Mouse (Mus musculus) CH12.LX (cell line): ENCODE measurements around the gene Mylk3. TPM values are rescaled to one million over a fixed set of nuclear protein-coding genes. Genes with fewer than 3 reads are reported as not detected.

Experiments
- DNase-seq: peaks from one replicate; pipeline ENCODE4 v3.0.0-alpha.2; 2013; ENCODE audit errors: extremely low read depth
- H3K27ac ChIP-seq: 2 replicates; pipeline ENCODE4 v1.5.1; 2012; ENCODE audit warnings: low read depth, mild to moderate bottlenecking, control low read depth, moderate library complexity; ENCODE audit not compliant: insufficient read depth
- H3K27me3 ChIP-seq: replicated peaks from 2 replicates; pipeline ENCODE3; 2012; ENCODE audit warnings: inconsistent platforms
- H3K36me3 ChIP-seq, 2 experiments: replicated peaks in 1 of 2; 2 replicates each; pipeline versions ENCODE3 to v1.6.1; 2012; ENCODE audit warnings: inconsistent platforms in 1 of 2, low read length in 1 of 2, mild to moderate bottlenecking in 1 of 2, mixed read lengths in 1 of 2, moderate library complexity in 1 of 2; ENCODE audit not compliant: control insufficient read depth in 1 of 2, insufficient read depth in 1 of 2
- H3K4me1 ChIP-seq, 2 experiments: 2 replicates each; pipeline ENCODE4 v1.6.1; 2012; ENCODE audit warnings: inconsistent platforms in 1 of 2, moderate library complexity in 1 of 2; ENCODE audit not compliant: insufficient read depth in 2 of 2, control insufficient read depth in 1 of 2
- H3K4me2 ChIP-seq: 2 replicates; pipeline ENCODE4 v1.6.1; 2012; ENCODE audit warnings: low read depth, mild to moderate bottlenecking, control low read depth; ENCODE audit not compliant: poor library complexity, insufficient read depth, severe bottlenecking
- H3K4me3 ChIP-seq, 3 experiments: fragments of 150-350 bp in 1 of 3; sonication (generic) in 1 of 3; replicated peaks in 1 of 3; 2 replicates each; pipeline versions ENCODE3 to v1.5.1; 2011 to 2012; ENCODE audit warnings: low read depth in 2 of 3, low read length in 2 of 3, mild to moderate bottlenecking in 2 of 3, moderate library complexity in 2 of 3, control low read depth in 1 of 3, improper control_type of control experiment in 1 of 3, inconsistent platforms in 1 of 3, mixed read lengths in 1 of 3; ENCODE audit not compliant: poor library complexity in 1 of 3
- H3K79me2 ChIP-seq: replicated peaks from 2 replicates; pipeline ENCODE4 v1.6.1; 2012; ENCODE audit warnings: mild to moderate bottlenecking, moderate library complexity; ENCODE audit not compliant: control insufficient read depth, poor library complexity, insufficient read depth, severe bottlenecking; ENCODE audit errors: extremely low read depth
- H3K9ac ChIP-seq: 2 replicates; pipeline ENCODE4 v1.6.1; 2012; ENCODE audit warnings: low read depth, mild to moderate bottlenecking, control low read depth, moderate library complexity; ENCODE audit not compliant: insufficient read depth
- H3K9me3 ChIP-seq: replicated peaks from 2 replicates; pipeline ENCODE3; 2012; ENCODE audit warnings: low read length, inconsistent platforms, mixed read lengths
- CHD1 ChIP-seq: IDR thresholded peaks from 2 replicates; pipeline ENCODE4 v1.6.1; 2012; ENCODE audit warnings: low read depth, low read length, improper control_type of control experiment, inconsistent platforms
- E2F4 ChIP-seq: IDR thresholded peaks from 2 replicates; pipeline ENCODE4 v1.6.1; 2011; ENCODE audit warnings: low read depth, low read length, improper control_type of control experiment; ENCODE audit not compliant: insufficient replicate concordance
- ELF1 ChIP-seq: IDR thresholded peaks from 2 replicates; pipeline ENCODE4 v1.6.1; 2014; ENCODE audit warnings: low read depth, mild to moderate bottlenecking, inconsistent platforms, low read length, improper control_type of control experiment
- IRF4 ChIP-seq: IDR thresholded peaks from 2 replicates; pipeline ENCODE4 v1.6.1; 2014; ENCODE audit warnings: low read depth, mild to moderate bottlenecking, inconsistent platforms, low read length, improper control_type of control experiment
- JUND ChIP-seq: conservative IDR thresholded peaks from 2 replicates; pipeline ENCODE4 v1.6.1; 2011; ENCODE audit warnings: low read depth, low read length, improper control_type of control experiment
- MAFK ChIP-seq: IDR thresholded peaks from 2 replicates; pipeline ENCODE4 v1.6.1; 2011; ENCODE audit warnings: low read length, improper control_type of control experiment; ENCODE audit not compliant: insufficient replicate concordance
- MEF2A ChIP-seq: IDR thresholded peaks from 2 replicates; pipeline ENCODE4 v1.6.1; 2014; ENCODE audit warnings: low read depth, mild to moderate bottlenecking, inconsistent platforms, low read length, improper control_type of control experiment, borderline replicate concordance
- MXI1 ChIP-seq: IDR thresholded peaks from 2 replicates; pipeline ENCODE4 v1.6.1; 2011; ENCODE audit warnings: mild to moderate bottlenecking, low read depth, low read length, improper control_type of control experiment
- MYC ChIP-seq: IDR thresholded peaks from 2 replicates; pipeline ENCODE4 v1.6.1; 2011; ENCODE audit warnings: low read depth, mild to moderate bottlenecking, improper control_type of control experiment, low read length
- NRF1 ChIP-seq: IDR thresholded peaks from 2 replicates; pipeline ENCODE4 v1.6.1; 2014; ENCODE audit warnings: low read depth, mild to moderate bottlenecking, inconsistent platforms, low read length, improper control_type of control experiment, moderate library complexity
- POLR2AphosphoS2 ChIP-seq: IDR thresholded peaks from 2 replicates; pipeline ENCODE4 v1.6.1; 2011; ENCODE audit warnings: low read depth, low read length, improper control_type of control experiment
- RCOR1 ChIP-seq: conservative IDR thresholded peaks from 2 replicates; pipeline ENCODE4 v1.6.1; 2012; ENCODE audit warnings: low read depth, mild to moderate bottlenecking, inconsistent platforms, low read length, improper control_type of control experiment
- SIN3A ChIP-seq: IDR thresholded peaks from 2 replicates; pipeline ENCODE4 v1.6.1; 2012; ENCODE audit warnings: low read length, improper control_type of control experiment, inconsistent platforms
- TBP ChIP-seq: conservative IDR thresholded peaks from 2 replicates; pipeline ENCODE4 v1.6.1; 2011; ENCODE audit warnings: low read depth, low read length, improper control_type of control experiment
- TCF12 ChIP-seq: IDR thresholded peaks from 2 replicates; pipeline ENCODE4 v1.6.1; 2014; ENCODE audit warnings: low read depth, mild to moderate bottlenecking, inconsistent platforms, low read length, improper control_type of control experiment
- UBTF ChIP-seq: IDR thresholded peaks from 2 replicates; pipeline ENCODE4 v1.6.1; 2012; ENCODE audit warnings: low read depth, mild to moderate bottlenecking, inconsistent platforms, low read length, improper control_type of control experiment, moderate library complexity
- USF1 ChIP-seq: IDR thresholded peaks from 2 replicates; pipeline ENCODE4 v1.6.1; 2014; ENCODE audit warnings: low read depth, mild to moderate bottlenecking, inconsistent platforms, low read length, improper control_type of control experiment
- USF2 ChIP-seq: conservative IDR thresholded peaks from 2 replicates; pipeline ENCODE4 v1.6.1; 2011; ENCODE audit warnings: low read depth, low read length, improper control_type of control experiment
- ZC3H11A ChIP-seq: IDR thresholded peaks from 2 replicates; pipeline ENCODE4 v1.6.1; 2012; ENCODE audit warnings: low read depth, mild to moderate bottlenecking, inconsistent platforms, low read length, improper control_type of control experiment
- ZNF384 ChIP-seq: IDR thresholded peaks from 2 replicates; pipeline ENCODE4 v1.6.1; 2012; ENCODE audit warnings: low read depth, low read length, improper control_type of control experiment, inconsistent platforms
- dilution Hi-C: fragments of 300-500 bp; cut with MboI; formaldehyde crosslinking; loops from 2 replicates; pipeline ENCODE4 v1.14.3; 2020; ENCODE audit warnings: low sequenced_read_pairs; ENCODE audit not compliant: extremely low pct_unique_long_range_greater_than_20kb, extremely low pct_ligation_motif_present
- in situ Hi-C: fragments of 300-500 bp; cut with MboI; formaldehyde crosslinking; loops from 3 replicates; pipeline ENCODE4 v1.14.3; 2019; ENCODE audit warnings: low sequenced_read_pairs, low pct_ligation_motif_present, low pct_unique_long_range_greater_than_20kb, mixed read lengths
- polyA plus RNA-seq: library from polyadenylated mRNA; unstranded; fragments of >175 nt; gene quantifications from 2 replicates; pipeline ENCODE4 v1.2.1, GENCODE M21; 2012; ENCODE audit warnings: low read depth; ENCODE audit not compliant: insufficient read length
- total RNA-seq, 2 experiments: library from RNA; depleted of rRNA; stranded (reverse); fragments of 300-350 nt in 1 of 2; fragments of >200 nt in 1 of 2; gene quantifications; 2 replicates each; pipeline ENCODE4 v1.2.3; 2012 to 2014

The Mylk3 gene
- total and polyA plus RNA-seq, 3 experiments = 0.07 to 0.08 TPM; not detected in 1

GRCm38 (mm10) chr8:85434817-85435216 lies 48.7 kb upstream of the Mylk3 start:
- dilution Hi-C loops = no loop called here
- TF ChIP-seq UBTF = no peak
- TF ChIP-seq MYC = no peak
- TF ChIP-seq ZNF384 = no peak
- TF ChIP-seq POLR2AphosphoS2 = no peak
- TF ChIP-seq MEF2A = no peak
- TF ChIP-seq ZC3H11A = no peak
- TF ChIP-seq MAFK = no peak
- no peak for TF ChIP-seq NRF1
- no peak for TF ChIP-seq MXI1
- no peak for TF ChIP-seq SIN3A
- TF ChIP-seq USF2 = no peak
- TF ChIP-seq USF1 = no peak
- TF ChIP-seq RCOR1 = no peak
- no peak for TF ChIP-seq E2F4
- no peak for TF ChIP-seq ELF1
- TF ChIP-seq TCF12 = no peak
- no peak for TF ChIP-seq JUND
- TF ChIP-seq TBP = no peak
- Histone ChIP-seq H3K4me1 (peaks cover 0 to 10% of the 10 kb centered on the region in 2 experiments; a peak in 2 of 4 replicates), H3K4me2 (no peak overlapping the region), H3K27me3 (no peaks in the 10 kb centered on the region), H3K79me2 (peaks cover 19% of the 10 kb centered on the region), H3K9me3 (no peaks in the 10 kb centered on the region), H3K27ac (no peak overlapping the region), H3K9ac (no peak overlapping the region), H3K36me3 (no peaks in the 10 kb centered on the region), H3K4me3 (no peak overlapping the region)
- in situ Hi-C loops = no loop called here
- DNase-seq = no peak

GRCm38 (mm10) chr8:85433017-85433393 lies 46.9 kb upstream of the Mylk3 start:
- peak overlapping the region; percentile 31 for H3K9ac ChIP-seq
- no peak for TF ChIP-seq CHD1
- 0 out of 2 replicates have a peak, but pooled peaks have one; percentile 0 for TF ChIP-seq IRF4
- in situ Hi-C loops = no loop called here
- dilution Hi-C loops = no loop called here
- peak overlapping the region; percentile 64 to 82 (median 78) for H3K4me3 ChIP-seq
- peak overlapping the region; percentile 65 for H3K4me2 ChIP-seq
- no peaks in the 10 kb centered on the region for H3K9me3 ChIP-seq
- H3K27me3 ChIP-seq = no peaks in the 10 kb centered on the region
- peaks cover 29% of the 10 kb centered on the region for H3K79me2 ChIP-seq
- peaks cover 0 to 21% of the 10 kb centered on the region in 2 experiments; a peak in 2 of 4 replicates for H3K4me1 ChIP-seq
- DNase-seq = no peak
- H3K27ac ChIP-seq = no peak overlapping the region
- H3K36me3 ChIP-seq = no peaks in the 10 kb centered on the region
